Mouse (Mus musculus) forebrain, embryonic 13.5 days (tissue): ENCODE results near the gene Il4. TPM values are rescaled to one million over a fixed set of nuclear protein-coding genes. Genes with fewer than 3 reads are reported as not detected.

Source experiments
- ATAC-seq: fragments of 200-750 bp; cut with Nextera tagmentation; 2 replicates; pipeline ENCODE4 v1.8.0; 2017
- H3K27ac ChIP-seq: fragments of 300-500 bp; sonication (generic); 2 replicates; pipeline ENCODE4 v1.5.1; 2015; ENCODE audit warnings: inconsistent platforms, mild to moderate bottlenecking, moderate library complexity
- H3K27me3 ChIP-seq: fragments of 300-500 bp; sonication (generic); 2 replicates; pipeline ENCODE4 v1.6.1; 2015; ENCODE audit warnings: mild to moderate bottlenecking, inconsistent platforms
- H3K36me3 ChIP-seq: fragments of 300-500 bp; sonication (generic); 2 replicates; pipeline ENCODE4 v1.6.1; 2015; ENCODE audit warnings: mild to moderate bottlenecking, inconsistent platforms; ENCODE audit not compliant: poor library complexity, severe bottlenecking
- H3K4me1 ChIP-seq: fragments of 300-500 bp; sonication (generic); 2 replicates; pipeline ENCODE4 v1.6.1; 2015; ENCODE audit warnings: inconsistent platforms
- H3K4me2 ChIP-seq: fragments of 300-500 bp; sonication (generic); 2 replicates; pipeline ENCODE4 v1.6.1; 2015; ENCODE audit warnings: inconsistent platforms, mild to moderate bottlenecking, moderate library complexity
- H3K4me3 ChIP-seq: fragments of 300-500 bp; sonication (generic); 2 replicates; pipeline ENCODE4 v1.5.1; 2015; ENCODE audit warnings: mild to moderate bottlenecking, inconsistent platforms
- H3K9ac ChIP-seq: fragments of 300-500 bp; sonication (generic); 2 replicates; pipeline ENCODE4 v1.6.1; 2015; ENCODE audit warnings: mild to moderate bottlenecking, inconsistent platforms
- H3K9me3 ChIP-seq: fragments of 300-500 bp; sonication (generic); replicated peaks from 2 replicates; pipeline ENCODE4 v1.6.1; 2016; ENCODE audit warnings: inconsistent platforms
- WGBS: fragments of 180-500 bp; shearing (Covaris S2); methylation state at CpG from one replicate; pipeline ENCODE4 v1.1.7; 2015; 5-methylcytosine and 5-hydroxymethylcytosine counted together
- polyA plus RNA-seq: library from polyadenylated mRNA; unstranded; fragments of >200 nt; fragmentation: Nextera tagmentation; extraction: Ambion mirVana; gene quantifications from 2 replicates; pipeline ENCODE4 v1.2.1, GENCODE M21; 2015

Gene Il4
- polyA plus RNA-seq, 1 experiment from 2014 or later = 1.8 TPM

DNA sequence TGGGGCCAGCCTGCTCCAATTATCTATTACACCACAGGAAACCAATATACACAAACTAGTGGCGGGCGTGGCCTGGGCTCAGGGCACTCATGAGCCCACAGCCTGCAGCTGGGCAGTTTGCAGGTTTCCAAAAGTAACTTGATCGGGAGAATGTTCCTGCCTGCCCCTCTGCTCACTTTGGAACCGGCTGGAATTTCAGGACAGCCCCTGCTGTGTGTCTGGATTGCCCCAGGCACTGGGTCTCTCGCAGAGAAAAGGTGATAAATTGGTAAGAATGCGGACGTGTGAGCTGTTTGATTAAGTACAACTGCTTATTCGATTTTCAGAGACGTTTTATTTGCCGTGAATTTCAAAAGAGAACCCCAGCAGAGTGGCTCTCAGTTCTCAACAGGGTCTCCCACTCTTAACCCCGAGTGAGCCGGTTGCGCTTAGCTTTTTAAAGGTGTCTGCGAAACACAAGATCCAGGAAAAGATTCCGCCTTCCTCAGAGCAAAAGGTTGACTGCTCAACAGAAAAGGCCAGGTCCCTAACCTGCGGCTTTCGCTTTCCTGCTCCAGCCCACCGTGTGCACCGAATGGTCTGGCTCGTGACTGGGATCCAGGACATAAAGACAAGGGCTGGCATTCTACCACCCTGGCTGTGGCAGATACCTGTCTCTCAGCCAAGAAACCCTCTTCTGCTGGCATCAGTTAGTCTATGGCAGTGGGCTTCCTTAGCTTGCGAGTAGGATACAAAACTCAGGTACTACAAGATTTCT, 18.8 kb upstream of the Il4 start:
- Histone ChIP-seq H3K4me3 (no peak overlapping the region), H3K4me2 (no peak overlapping the region), H3K4me1 (peaks cover 8% of the 10 kb centered on the region), H3K9me3 (no peaks in the 10 kb centered on the region), H3K27me3 (peaks cover 21% of the 10 kb centered on the region), H3K36me3 (no peaks in the 10 kb centered on the region), H3K27ac (no peak overlapping the region), H3K9ac (peak overlapping the region; percentile 5; the same call in 1 of the 2 replicates)
- 24% methylated on average over 21 of the region's 21 CpGs for WGBS
- ATAC-seq = no peak

- peak overlapping the region; percentile 65 for H3K4me2 ChIP-seq
- peaks cover 21% of the 10 kb centered on the region for H3K27me3 ChIP-seq
- no peak overlapping the region for H3K27ac ChIP-seq
- ATAC-seq = no peak
- peak overlapping the region; percentile 34 for H3K4me3 ChIP-seq
- H3K36me3 ChIP-seq = no peaks in the 10 kb centered on the region
- WGBS = 1% methylated on average over 40 of the region's 40 CpGs
- peaks cover 8% of the 10 kb centered on the region for H3K4me1 ChIP-seq
- peak overlapping the region; percentile 60 for H3K9ac ChIP-seq
- H3K9me3 ChIP-seq = no peaks in the 10 kb centered on the region
Observed at GRCm38 (mm10) chr11:53636183-53636646, 17.7 kb upstream of the Il4 start.

GRCm38 (mm10) chr11:53635590-53636182, 17.2 kb upstream of the Il4 start:
- no peaks in the 10 kb centered on the region for H3K9me3 ChIP-seq
- peak overlapping the region; percentile 34 for H3K4me3 ChIP-seq
- no peak for ATAC-seq
- H3K27ac ChIP-seq = no peak overlapping the region
- H3K4me1 ChIP-seq = peaks cover 8% of the 10 kb centered on the region
- peak overlapping the region; percentile 60; the same call in 1 of the 2 replicates for H3K9ac ChIP-seq
- H3K36me3 ChIP-seq = no peaks in the 10 kb centered on the region
- peak overlapping the region; percentile 65 for H3K4me2 ChIP-seq
- peaks cover 21% of the 10 kb centered on the region for H3K27me3 ChIP-seq
- WGBS = 39% methylated on average over 9 of the region's 9 CpGs

DNA sequence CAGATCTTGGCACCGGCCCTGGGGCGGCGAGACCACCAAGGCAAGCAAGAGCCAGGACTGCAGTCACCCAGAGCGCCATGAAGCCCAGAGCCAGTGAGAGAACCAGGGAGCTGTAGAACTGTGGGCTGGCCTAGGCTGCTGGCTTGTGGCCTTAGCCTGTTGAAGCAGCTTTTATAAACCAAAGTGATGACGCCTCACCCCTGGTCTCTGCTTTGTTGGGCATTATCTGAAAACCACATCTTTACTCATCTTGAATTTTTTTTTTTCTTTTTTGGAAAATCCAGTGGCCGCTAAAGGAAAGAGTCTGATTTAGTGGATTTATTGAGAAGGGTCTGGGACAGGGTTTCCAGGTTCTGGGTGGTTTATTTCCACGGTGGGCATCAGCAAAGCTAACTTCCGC, 16.1 kb upstream of the Il4 start, which contains the start of gene Il13:
Gene Il13, minus strand, starts transcription at position 147 of the 400 bp plus-strand sequence.
- peaks cover 8% of the 10 kb centered on the region for H3K4me1 ChIP-seq
- no peaks in the 10 kb centered on the region for H3K9me3 ChIP-seq
- H3K9ac ChIP-seq = no peak within 1 kb of the TSS
- no peak within 1 kb of the TSS for H3K4me3 ChIP-seq
- H3K36me3 ChIP-seq = no peaks in the 10 kb centered on the region
- ATAC-seq = no peak
- 90% methylated on average over 8 of the region's 8 CpGs for WGBS
- H3K4me2 ChIP-seq = no peak within 1 kb of the TSS
- no peak within 1 kb of the TSS for H3K27ac ChIP-seq
- H3K27me3 ChIP-seq = peaks cover 21% of the 10 kb centered on the region

GRCm38 (mm10) chr11:53633644-53634043, 15.2 kb upstream of the Il4 start:
- Histone ChIP-seq H3K9me3 (no peaks in the 10 kb centered on the region), H3K36me3 (no peaks in the 10 kb centered on the region), H3K4me1 (peaks cover 8% of the 10 kb centered on the region), H3K4me3 (no peak overlapping the region), H3K27me3 (peaks cover 21% of the 10 kb centered on the region), H3K4me2 (no peak overlapping the region), H3K27ac (no peak overlapping the region), H3K9ac (no peak overlapping the region)
- ATAC-seq = no peak
- WGBS = 87% methylated on average over 7 of the region's 7 CpGs

DNA sequence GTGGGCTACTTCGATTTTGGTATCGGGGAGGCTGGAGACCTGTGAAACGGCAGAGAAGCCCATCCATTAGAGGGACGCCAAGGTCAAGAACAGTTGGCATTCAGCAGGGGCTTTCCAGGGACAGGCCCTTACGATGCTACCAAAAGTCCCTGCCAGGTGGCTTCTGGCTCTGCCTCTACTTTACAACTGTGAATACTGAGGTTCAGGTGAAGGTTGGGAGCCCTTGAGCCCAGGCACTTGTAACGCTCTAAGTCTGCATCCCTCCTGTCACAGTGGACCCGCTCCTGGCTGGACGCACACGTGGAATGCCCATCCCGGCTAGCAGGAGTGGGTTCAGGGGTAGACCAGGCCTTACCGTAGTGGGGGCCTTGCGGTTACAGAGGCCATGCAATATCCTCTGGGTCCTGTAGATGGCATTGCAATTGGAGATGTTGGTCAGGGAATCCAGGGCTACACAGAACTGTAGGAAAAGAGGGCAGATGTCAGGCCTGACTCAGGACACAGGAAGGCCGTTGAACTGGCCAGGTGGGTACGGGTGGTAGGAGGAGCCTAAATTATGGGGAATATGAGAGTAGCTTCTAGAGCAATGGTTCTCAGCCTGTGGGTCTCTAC, 13.8 kb upstream of the Il4 start:
- H3K36me3 ChIP-seq = no peaks in the 10 kb centered on the region
- H3K4me3 ChIP-seq = no peak overlapping the region
- H3K27ac ChIP-seq = no peak overlapping the region
- H3K27me3 ChIP-seq = peaks cover 20% of the 10 kb centered on the region
- no peak overlapping the region for H3K4me2 ChIP-seq
- H3K4me1 ChIP-seq = peaks cover 8% of the 10 kb centered on the region
- no peaks in the 10 kb centered on the region for H3K9me3 ChIP-seq
- ATAC-seq = no peak
- no peak overlapping the region for H3K9ac ChIP-seq
- 68% methylated on average over 14 of the region's 14 CpGs for WGBS

GRCm38 (mm10) chr11:53627859-53628258, 9.4 kb upstream of the Il4 start:
- Histone ChIP-seq H3K4me2 (no peak overlapping the region), H3K4me1 (no peaks in the 10 kb centered on the region), H3K27me3 (no peaks in the 10 kb centered on the region), H3K4me3 (no peak overlapping the region), H3K36me3 (no peaks in the 10 kb centered on the region), H3K27ac (no peak overlapping the region), H3K9ac (no peak overlapping the region), H3K9me3 (no peaks in the 10 kb centered on the region; the same call in 1 of the 2 replicates)
- ATAC-seq = peak; percentile 69; the same call in 1 of the 2 replicates
- WGBS = 17% methylated on average over 1 of the region's 1 CpGs

DNA sequence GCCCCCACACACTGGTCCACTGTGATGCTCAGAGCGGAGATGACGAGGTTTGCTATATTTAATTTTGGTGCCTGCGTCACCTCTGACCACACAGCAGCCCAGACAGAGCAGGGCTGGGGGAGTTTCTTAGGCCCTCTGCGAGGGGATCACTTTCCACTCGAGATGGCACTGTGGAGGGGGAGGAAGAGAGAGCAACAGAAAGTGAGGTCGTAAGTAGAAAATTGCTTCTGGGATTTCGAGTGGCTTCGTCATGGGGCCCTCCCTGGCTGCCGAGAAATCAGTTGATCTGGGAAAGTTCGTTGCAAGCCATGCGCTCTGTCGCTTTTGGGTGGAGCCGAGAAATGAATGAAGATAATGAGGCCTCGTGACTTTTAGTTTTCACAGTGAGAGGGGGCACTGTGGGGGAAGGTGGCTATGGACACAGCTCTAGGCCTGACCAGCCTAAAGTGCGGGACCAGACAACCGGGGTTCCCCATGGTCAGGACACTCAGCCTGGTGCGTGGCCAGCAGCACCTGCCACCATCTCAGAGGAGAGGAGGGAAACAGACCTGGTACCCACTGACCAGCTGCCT, 8.4 kb upstream of the Il4 start:
- H3K4me3 ChIP-seq = no peak overlapping the region
- no peaks in the 10 kb centered on the region; the same call in 1 of the 2 replicates for H3K9me3 ChIP-seq
- no peak for ATAC-seq

GRCm38 (mm10) chr11:53624124-53624523, 5.7 kb upstream of the Il4 start:
- H3K9ac ChIP-seq = no peak overlapping the region
- H3K27ac ChIP-seq = no peak overlapping the region
- H3K9me3 ChIP-seq = no peaks in the 10 kb centered on the region; the same call in 1 of the 2 replicates
- no peak overlapping the region for H3K4me3 ChIP-seq
- no peak for ATAC-seq
- no peak overlapping the region for H3K4me2 ChIP-seq
- no peaks in the 10 kb centered on the region for H3K27me3 ChIP-seq
- no peaks in the 10 kb centered on the region for H3K36me3 ChIP-seq
- 88% methylated on average over 2 of the region's 2 CpGs for WGBS
- no peaks in the 10 kb centered on the region for H3K4me1 ChIP-seq

More for the DNA sequence above, 8.4 kb upstream of the Il4 start:
- no peak overlapping the region for H3K9ac ChIP-seq
- H3K27me3 ChIP-seq = no peaks in the 10 kb centered on the region
- 67% methylated on average over 17 of the region's 17 CpGs for WGBS
- no peaks in the 10 kb centered on the region for H3K4me1 ChIP-seq
- no peak overlapping the region for H3K27ac ChIP-seq
- no peak overlapping the region for H3K4me2 ChIP-seq
- H3K36me3 ChIP-seq = no peaks in the 10 kb centered on the region

DNA sequence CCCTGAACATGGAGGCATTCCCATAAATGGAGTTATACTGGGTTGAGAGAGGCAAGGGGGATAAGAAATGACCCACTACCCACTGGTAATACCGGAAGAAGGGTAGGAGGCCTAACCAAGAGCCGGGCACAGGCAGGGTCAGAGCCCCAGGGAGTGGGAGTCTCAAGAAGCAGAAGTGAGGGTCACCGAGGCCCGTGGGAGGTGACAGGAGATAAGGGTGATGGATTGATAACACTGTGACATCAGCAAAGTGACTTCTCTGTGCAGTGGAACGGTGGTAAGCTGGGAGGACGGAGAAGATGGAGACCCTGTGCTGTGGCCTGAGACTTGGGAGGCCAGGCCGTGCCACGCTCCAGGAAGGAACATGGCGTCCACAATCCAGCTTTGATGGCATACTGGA, 5.1 kb upstream of the Il4 start:
- ATAC-seq = no peak
- no peak overlapping the region for H3K9ac ChIP-seq
- no peak overlapping the region for H3K27ac ChIP-seq
- no peaks in the 10 kb centered on the region for H3K36me3 ChIP-seq
- H3K4me2 ChIP-seq = no peak overlapping the region
- no peaks in the 10 kb centered on the region for H3K4me1 ChIP-seq
- 95% methylated on average over 9 of the region's 9 CpGs for WGBS
- H3K4me3 ChIP-seq = no peak overlapping the region
- no peaks in the 10 kb centered on the region for H3K27me3 ChIP-seq
- H3K9me3 ChIP-seq = no peaks in the 10 kb centered on the region; the same call in 1 of the 2 replicates

DNA sequence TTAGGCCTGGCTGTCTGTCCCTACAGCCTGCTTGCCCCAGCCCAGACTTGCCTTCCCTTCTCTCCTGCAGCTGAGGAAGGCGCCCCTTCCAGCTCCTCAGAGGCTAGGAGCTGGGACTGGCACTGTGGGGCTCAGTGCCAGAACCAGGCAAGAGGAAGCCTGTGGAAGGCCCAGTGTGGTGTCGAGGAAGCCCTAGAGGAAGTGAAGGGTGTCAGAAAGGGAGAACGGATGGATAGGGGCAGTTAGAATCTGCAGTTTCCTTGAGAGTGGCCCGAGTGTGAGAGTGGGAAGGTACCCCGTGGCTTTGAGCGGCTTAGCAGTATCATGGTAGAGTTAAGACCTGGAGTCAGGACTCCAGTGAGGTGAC, 4.0 kb upstream of the Il4 start:
- no peak overlapping the region for H3K27ac ChIP-seq
- H3K27me3 ChIP-seq = no peaks in the 10 kb centered on the region
- H3K9me3 ChIP-seq = no peaks in the 10 kb centered on the region; the same call in 1 of the 2 replicates
- no peaks in the 10 kb centered on the region for H3K36me3 ChIP-seq
- no peak overlapping the region for H3K4me2 ChIP-seq
- no peaks in the 10 kb centered on the region for H3K4me1 ChIP-seq
- no peak overlapping the region for H3K9ac ChIP-seq
- no peak for ATAC-seq
- WGBS = 80% methylated on average over 6 of the region's 6 CpGs
- H3K4me3 ChIP-seq = no peak overlapping the region
